Comparison of ENCODE assay signal across 10 mouse cellular contexts in genomic region chr1:133244668-133245067, GRCm38 (mm10).
DNase-seq lines count a peak whose midpoint lies in the region; ATAC-seq and TF ChIP-seq lines count a peak whose summit lies in the region.
"Had no signal": no experiment of that assay in that cellular context is flagged by ENCODE, and none has a peak within 500 bp of the region (broad histone marks: within the 10 kb centered on the region; RNA-seq: fewer than 3 reads in every experiment).

No protein-coding gene starts in this region.

- peak; percentile 59; the same call in 1 of the 2 replicates for TF ChIP-seq EP300 in heart, adult 2 months (IDR thresholded peaks at IDR 0.05; ENCODE audit: insufficient read depth, low read depth, low read length)

- TF ChIP-seq POLR2A in heart, adult 2 months (IDR thresholded peaks at IDR 0.05; ENCODE audit: insufficient read depth, low read depth, low read length) = peak; percentile 30; the same call in 1 of the 2 replicates

- H3K36me3 ChIP-seq in heart, adult 2 months (ENCODE audit: control insufficient read depth, insufficient read depth, low read length) = no peaks in the 10 kb centered on the region
- no peaks in the 10 kb centered on the region for H3K36me3 ChIP-seq in intestine, embryonic 15.5 days
- no peaks in the 10 kb centered on the region for H3K36me3 ChIP-seq in midbrain, embryonic 13.5 days

- 0 out of 2 replicates have a peak overlapping the region, but pooled peaks have one; percentile 2 for H3K9ac ChIP-seq in heart, adult 2 months (ENCODE audit: low read depth, low read length)
- H3K9ac ChIP-seq in intestine, embryonic 15.5 days = no peak overlapping the region
- H3K9ac ChIP-seq in midbrain, embryonic 13.5 days (replicated peaks) = peak overlapping the region; percentile 5; the same call in 1 of the 2 replicates

- peak overlapping the region; percentile 28 for H3K4me2 ChIP-seq in intestine, embryonic 15.5 days (replicated peaks)
- H3K4me2 ChIP-seq in midbrain, embryonic 13.5 days (replicated peaks) = no peak overlapping the region

- peaks cover 10% of the 10 kb centered on the region for H3K4me1 ChIP-seq in heart, adult 2 months (ENCODE audit: control insufficient read depth, insufficient read depth, low read length)
- H3K4me1 ChIP-seq in intestine, embryonic 15.5 days (replicated peaks) = peaks cover 50% of the 10 kb centered on the region
- peaks cover 49% of the 10 kb centered on the region for H3K4me1 ChIP-seq in midbrain, embryonic 13.5 days (replicated peaks)

- H3K79me2 ChIP-seq in heart, adult 2 months (replicated peaks; ENCODE audit: control insufficient read depth, insufficient read depth, low read length) = no peaks in the 10 kb centered on the region

- intact Hi-C loops in heart, adult 2 months (cut with DNase I) = no loop called here
- intact Hi-C loops in heart, postnatal 25 days (cut with DNase I) = no loop called here

- H3K9me3 ChIP-seq in intestine, embryonic 15.5 days = no peaks in the 10 kb centered on the region
- H3K9me3 ChIP-seq in midbrain, embryonic 13.5 days = no peaks in the 10 kb centered on the region

- no peaks in the 10 kb centered on the region for H3K27me3 ChIP-seq in heart, adult 2 months (ENCODE audit: control insufficient read depth, insufficient read depth, low read length)
- no peaks in the 10 kb centered on the region for H3K27me3 ChIP-seq in intestine, embryonic 15.5 days (replicated peaks)
- no peaks in the 10 kb centered on the region for H3K27me3 ChIP-seq in midbrain, embryonic 13.5 days

- H3K4me3 ChIP-seq in heart, adult 2 months = no peak overlapping the region; the same call in 1 of the 2 replicates
- H3K4me3 ChIP-seq in intestine, embryonic 15.5 days (replicated peaks) = no peak overlapping the region
- H3K4me3 ChIP-seq in midbrain, embryonic 13.5 days (replicated peaks) = no peak overlapping the region

- peak; percentile 25 for ATAC-seq in intestine, embryonic 15.5 days
- ATAC-seq in midbrain, embryonic 13.5 days = no peak

- DNase-seq in heart, adult 2 months = peak; percentile 47 to 76
- DNase-seq in heart, postnatal 25 days (ENCODE audit: low spot score) = no peak
- DNase-seq in c-Kit-positive CD71-positive TER-119-positive erythroid progenitor cells, embryonic 14.5 days (ENCODE audit: low spot score) = peak; percentile 56
- DNase-seq in cerebellum, adult 18-20 months = no peak
- no peak for DNase-seq in urinary bladder, postnatal 4 days (ENCODE audit: low spot score in 2 of 2)
- DNase-seq in cerebellum, adult 11 months = no peak
- DNase-seq: kidney, adult 9 months; left cerebral cortex, postnatal 4 days had no signal

- peak overlapping the region; percentile 67 for H3K27ac ChIP-seq in heart, adult 2 months
- peak overlapping the region; percentile 52; the same call in 1 of the 2 replicates for H3K27ac ChIP-seq in intestine, embryonic 15.5 days
- H3K27ac ChIP-seq in midbrain, embryonic 13.5 days = peak overlapping the region; percentile 80; the same call in 1 of the 2 replicates

- WGBS in heart, adult 2 months = 23% methylated on average over 7 of the region's 7 CpGs
- WGBS in intestine, embryonic 15.5 days = 55% methylated on average over 7 of the region's 7 CpGs
- WGBS in midbrain, embryonic 13.5 days = 71% methylated on average over 7 of the region's 7 CpGs

- no peak for TF ChIP-seq CTCF in heart, adult 2 months (IDR thresholded peaks at IDR 0.05)

Comparison
In these comparisons a context has a peak if more than half of its experiments do, and no peak if none do; other contexts are left out.
1. DNase-seq: peak in heart, adult 2 months (2 of 2) and c-Kit-positive CD71-positive TER-119-positive erythroid progenitor cells, embryonic 14.5 days (single experiment); none in heart, postnatal 25 days (single experiment), cerebellum, adult 18-20 months (0 of 2), urinary bladder, postnatal 4 days (0 of 2) and cerebellum, adult 11 months (single experiment).
2. Peak in every context shown above with its lines, with median percentiles within 50 percentile points of each other: H3K27ac ChIP-seq.